Comparison of ENCODE assay signal across 35 mouse cellular contexts in the genomic region with DNA sequence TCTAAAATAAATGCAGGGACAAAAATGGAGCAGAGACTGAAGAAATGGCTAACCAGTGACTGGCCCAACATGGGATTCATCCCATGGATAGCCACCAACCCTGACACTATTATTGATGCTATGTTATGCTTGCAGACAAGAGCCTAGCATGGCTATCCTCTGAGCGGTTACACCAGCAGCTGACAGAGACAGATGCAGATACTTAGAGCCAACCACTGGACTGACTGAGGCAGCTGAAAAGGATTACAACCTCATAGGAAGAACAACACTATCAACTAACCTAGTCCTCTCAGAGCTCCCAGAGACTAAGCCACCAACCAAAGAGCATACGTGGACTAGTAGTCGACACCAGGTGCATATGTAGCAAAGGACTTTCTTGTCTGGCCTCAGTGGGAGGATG.
"Had no signal": no experiment of that assay in that cellular context is flagged by ENCODE, and none has a peak within 500 bp of the region (broad histone marks: within the 10 kb centered on the region; RNA-seq: fewer than 3 reads in every experiment).

No protein-coding gene starts in this region.

- DNase-seq: heart, postnatal 10 days; heart, postnatal 14 days; heart, postnatal 36 days; heart, postnatal 4 days; kidney, adult 11 months; kidney, adult 18-20 months; kidney, adult 2 months; kidney, adult 8-10 months; kidney, adult 9 months; kidney, postnatal 10 days; kidney, postnatal 14 days; kidney, postnatal 25 days; kidney, postnatal 36 days; kidney, postnatal 4 days; layer of hippocampus, adult 9-11 months; layer of hippocampus, postnatal 36 days had no signal

- ATAC-seq: hindbrain, embryonic 16.5 days; hindbrain, postnatal 0 days; inflammation-experienced regulatory T-cells, adult 6 months; intestine, embryonic 15.5 days; intestine, embryonic 16.5 days; intestine, postnatal 0 days had no signal

- H3K27ac ChIP-seq: heart, embryonic 10.5 days; heart, embryonic 13.5 days; heart, embryonic 15.5 days; hindbrain, embryonic 10.5 days; hindbrain, embryonic 12.5 days; hindbrain, embryonic 13.5 days; hindbrain, embryonic 14.5 days; hindbrain, embryonic 15.5 days; hindbrain, postnatal 0 days; intestine, embryonic 15.5 days; kidney, embryonic 15.5 days; kidney, postnatal 0 days; layer of hippocampus, adult 2 months had no signal

- H3K9ac ChIP-seq: heart, embryonic 12.5 days; heart, embryonic 13.5 days; heart, embryonic 15.5 days; hindbrain, embryonic 12.5 days; hindbrain, embryonic 13.5 days; hindbrain, embryonic 14.5 days; hindbrain, embryonic 15.5 days; intestine, embryonic 15.5 days; kidney, embryonic 15.5 days had no signal

- H3K36me3 ChIP-seq: heart, embryonic 10.5 days; heart, embryonic 12.5 days; heart, embryonic 13.5 days; heart, embryonic 15.5 days; hindbrain, embryonic 10.5 days; hindbrain, embryonic 12.5 days; hindbrain, embryonic 13.5 days; hindbrain, embryonic 15.5 days; intestine, embryonic 15.5 days; kidney, embryonic 15.5 days had no signal

- H3K4me2 ChIP-seq: heart, embryonic 11.5 days; heart, embryonic 12.5 days; heart, embryonic 13.5 days; heart, embryonic 15.5 days; hindbrain, embryonic 12.5 days; hindbrain, embryonic 13.5 days; hindbrain, embryonic 14.5 days; hindbrain, embryonic 15.5 days; intestine, embryonic 15.5 days; kidney, embryonic 15.5 days had no signal

- H3K9me3 ChIP-seq: heart, embryonic 10.5 days; heart, embryonic 12.5 days; heart, embryonic 13.5 days; heart, embryonic 15.5 days; hindbrain, embryonic 10.5 days; hindbrain, embryonic 12.5 days; hindbrain, embryonic 13.5 days; hindbrain, embryonic 15.5 days; intestine, embryonic 15.5 days; kidney, embryonic 15.5 days had no signal

- H3K4me1 ChIP-seq: heart, embryonic 10.5 days; heart, embryonic 12.5 days; heart, embryonic 13.5 days; heart, embryonic 15.5 days; hindbrain, embryonic 10.5 days; hindbrain, embryonic 12.5 days; hindbrain, embryonic 13.5 days; hindbrain, embryonic 15.5 days; intestine, embryonic 15.5 days; kidney, embryonic 15.5 days had no signal

- H3K27me3 ChIP-seq: heart, embryonic 12.5 days; heart, embryonic 13.5 days; heart, embryonic 15.5 days; hindbrain, embryonic 12.5 days; hindbrain, embryonic 13.5 days; hindbrain, embryonic 15.5 days; intestine, embryonic 15.5 days; kidney, embryonic 15.5 days had no signal

- H3K4me3 ChIP-seq: heart, embryonic 10.5 days; heart, embryonic 12.5 days; heart, embryonic 13.5 days; heart, embryonic 15.5 days; hindbrain, embryonic 10.5 days; hindbrain, embryonic 12.5 days; hindbrain, embryonic 13.5 days; hindbrain, embryonic 15.5 days; intestine, embryonic 15.5 days; kidney, embryonic 15.5 days; layer of hippocampus, adult 2 months had no signal
